Mouse (Mus musculus) stomach, embryonic 16.5 days (tissue): ENCODE measurements around the gene Slc25a26. TPM values are rescaled to one million over a fixed set of nuclear protein-coding genes. Genes with fewer than 3 reads are reported as not detected.

ENCODE experiments used
- ATAC-seq: fragments of 200-750 bp; cut with Nextera tagmentation; 2 replicates; pipeline ENCODE4 v1.8.0; 2017; ENCODE audit warnings: moderate number of reproducible peaks, moderate TSS enrichment; ENCODE audit not compliant: insufficient read depth, low FRiP score
- H3K27ac ChIP-seq: fragments of 300-500 bp; sonication (generic); 2 replicates; pipeline ENCODE4 v1.5.1; 2014; ENCODE audit warnings: low read length
- H3K27me3 ChIP-seq: fragments of 300-500 bp; sonication (generic); 2 replicates; pipeline ENCODE4 v1.6.1; 2014; ENCODE audit warnings: low read length, control low read depth, mixed read lengths; ENCODE audit not compliant: control insufficient read depth, insufficient read depth
- H3K36me3 ChIP-seq: fragments of 300-500 bp; sonication (generic); 2 replicates; pipeline ENCODE4 v1.6.1; 2014; ENCODE audit warnings: low read length; ENCODE audit not compliant: control insufficient read depth, insufficient read depth
- H3K4me1 ChIP-seq: fragments of 300-500 bp; sonication (generic); 2 replicates; pipeline ENCODE4 v1.6.1; 2014; ENCODE audit warnings: low read length, control low read depth, mixed read lengths; ENCODE audit not compliant: control insufficient read depth, insufficient read depth
- H3K4me2 ChIP-seq: fragments of 300-500 bp; sonication (generic); 2 replicates; pipeline ENCODE4 v1.6.1; 2014; ENCODE audit warnings: low read depth, low read length, mixed read lengths
- H3K4me3 ChIP-seq: fragments of 300-500 bp; sonication (generic); replicated peaks from 2 replicates; pipeline ENCODE4 v1.5.1; 2014; ENCODE audit warnings: mild to moderate bottlenecking, low read length
- H3K9ac ChIP-seq: fragments of 300-500 bp; sonication (generic); 2 replicates; pipeline ENCODE4 v1.6.1; 2014; ENCODE audit warnings: low read length
- H3K9me3 ChIP-seq: fragments of 300-500 bp; sonication (generic); replicated peaks from 2 replicates; pipeline ENCODE4 v1.6.1; 2016; ENCODE audit warnings: low read length, control low read depth; ENCODE audit not compliant: control insufficient read depth
- WGBS: fragments of 180-500 bp; shearing (Covaris S2); extraction: QIAGEN DNeasy Blood & Tissue Kit; methylation state at CpG from one replicate; pipeline ENCODE4 v1.1.7; 2014; 5-methylcytosine and 5-hydroxymethylcytosine counted together
- polyA plus RNA-seq: library from polyadenylated mRNA; unstranded; fragments of >200 nt; fragmentation: Nextera tagmentation; extraction: Ambion mirVana; gene quantifications from 2 replicates; pipeline ENCODE4 v1.2.1, GENCODE M21; 2015

Slc25a26 gene
- polyA plus RNA-seq, 1 experiment from 2014 or later: 8.2 TPM

DNA sequence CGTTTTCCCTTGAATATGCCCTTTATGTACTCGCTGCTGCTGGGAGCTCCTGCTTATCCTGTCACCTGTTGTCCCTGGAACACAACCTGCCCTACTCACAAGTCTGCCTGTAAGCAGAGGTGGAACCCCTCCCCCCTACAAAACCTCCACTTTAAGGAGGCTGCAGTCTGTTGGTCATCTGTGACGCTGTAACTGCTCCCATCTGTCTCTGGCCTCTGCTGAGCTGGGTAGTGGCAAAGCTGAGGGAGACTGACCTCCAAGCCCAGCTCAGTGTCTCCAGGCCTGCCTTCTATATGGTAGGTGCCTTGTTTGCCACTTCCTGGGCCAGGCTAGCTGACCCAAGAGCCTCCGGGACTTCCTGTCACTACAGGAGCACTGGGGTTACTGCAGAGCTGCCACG lies 101.7 kb downstream of the Slc25a26 start:
- H3K9ac ChIP-seq: no peak overlapping the region
- ATAC-seq: no peak

DNA sequence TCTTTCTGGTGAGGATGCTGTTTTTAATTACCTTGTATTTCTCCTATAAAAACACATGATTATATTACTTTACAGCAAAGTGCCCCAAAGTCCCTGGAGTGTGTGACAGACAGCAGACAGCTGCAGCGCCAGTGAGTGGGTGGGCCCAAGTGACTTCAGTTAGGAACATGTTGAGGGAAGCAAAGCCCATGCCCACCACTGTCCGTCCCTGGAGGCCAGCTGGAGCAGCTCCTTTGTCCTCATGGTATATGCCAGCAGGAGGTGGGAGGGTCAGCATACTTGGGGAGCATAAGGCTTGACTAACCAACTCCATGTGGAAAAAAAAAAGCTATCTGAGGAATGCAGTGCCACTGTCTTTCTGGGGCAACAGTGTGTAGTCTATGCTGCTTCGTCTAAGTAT lies 103.9 kb downstream of the Slc25a26 start:
- WGBS: 67% methylated on average over 3 of the region's 3 CpGs
- Histone ChIP-seq H3K4me1 (no peaks in the 10 kb centered on the region), H3K4me2 (no peak overlapping the region), H3K36me3 (peaks cover 21% of the 10 kb centered on the region), H3K27me3 (no peaks in the 10 kb centered on the region), H3K9me3 (no peaks in the 10 kb centered on the region), H3K9ac (no peak overlapping the region), H3K27ac (no peak overlapping the region), H3K4me3 (no peak overlapping the region)
- ATAC-seq: no peak

More for the DNA sequence above, 101.7 kb downstream of the Slc25a26 start:
- Histone ChIP-seq H3K36me3 (peaks cover 13% of the 10 kb centered on the region), H3K4me1 (no peaks in the 10 kb centered on the region), H3K9me3 (no peaks in the 10 kb centered on the region), H3K4me3 (no peak overlapping the region), H3K27me3 (no peaks in the 10 kb centered on the region), H3K4me2 (no peak overlapping the region), H3K27ac (no peak overlapping the region)
- WGBS: 70% methylated on average over 5 of the region's 5 CpGs

DNA sequence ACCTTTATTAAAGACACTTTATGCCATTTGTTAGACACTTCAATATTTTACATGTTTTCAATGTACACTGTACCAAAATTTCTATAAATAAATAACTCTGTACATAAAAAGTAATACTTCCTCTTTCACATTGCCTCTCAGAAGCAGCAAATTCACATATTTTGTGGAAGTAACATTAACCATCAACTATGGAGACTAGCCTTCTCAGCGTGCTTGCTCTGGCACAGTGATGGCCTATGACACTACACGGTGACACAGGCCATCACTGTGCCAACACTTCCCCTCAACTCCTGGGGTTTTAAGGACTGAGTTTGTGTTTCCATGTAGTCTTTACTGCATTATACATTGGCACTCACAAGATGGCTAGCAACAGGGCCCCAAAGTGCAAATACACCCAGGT lies 104.4 kb downstream of the Slc25a26 start:
- no peaks in the 10 kb centered on the region for H3K27me3 ChIP-seq
- no peak overlapping the region for H3K4me2 ChIP-seq
- H3K36me3 ChIP-seq: peaks cover 24% of the 10 kb centered on the region
- H3K9me3 ChIP-seq: no peaks in the 10 kb centered on the region
- WGBS: 76% methylated on average over 2 of the region's 2 CpGs
- no peak overlapping the region for H3K4me3 ChIP-seq
- H3K9ac ChIP-seq: no peak overlapping the region
- H3K27ac ChIP-seq: no peak overlapping the region
- ATAC-seq: no peak
- H3K4me1 ChIP-seq: no peaks in the 10 kb centered on the region

DNA sequence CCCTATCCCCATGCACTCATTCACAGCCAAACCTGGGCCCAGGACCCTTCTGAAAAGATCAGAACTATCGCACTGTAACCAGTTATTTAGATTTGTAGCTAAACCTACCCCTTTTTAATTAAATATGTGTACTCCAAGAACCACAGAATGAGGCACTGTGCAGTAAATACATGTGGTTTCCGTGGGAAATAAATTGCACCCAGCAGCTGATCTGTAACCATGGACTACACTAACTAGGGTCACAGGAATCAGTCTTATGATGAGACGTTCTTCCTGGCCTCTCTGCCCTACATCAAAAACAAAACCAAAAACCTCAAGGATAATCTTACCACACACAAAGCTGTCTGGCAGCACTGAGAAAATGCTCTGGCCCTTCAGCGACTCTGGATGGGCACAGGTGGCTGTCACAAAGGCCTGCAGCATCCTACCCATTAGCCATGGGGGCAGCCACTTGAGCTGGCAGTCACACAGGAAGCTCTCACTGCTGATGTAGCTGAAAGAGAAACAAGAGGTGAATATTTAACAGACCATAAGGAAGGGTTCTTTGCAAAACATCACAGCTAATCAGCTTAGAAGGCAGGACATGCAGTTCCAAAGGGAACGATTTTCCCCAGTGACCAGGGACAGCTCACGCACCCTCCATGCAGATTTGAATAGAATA lies 113.2 kb downstream of the Slc25a26 start:
- no peak overlapping the region for H3K9ac ChIP-seq
- H3K27me3 ChIP-seq: no peaks in the 10 kb centered on the region
- peaks cover 35% of the 10 kb centered on the region for H3K36me3 ChIP-seq
- ATAC-seq: no peak
- no peak overlapping the region for H3K27ac ChIP-seq
- no peak overlapping the region for H3K4me2 ChIP-seq
- H3K4me1 ChIP-seq: no peaks in the 10 kb centered on the region
- H3K9me3 ChIP-seq: no peaks in the 10 kb centered on the region
- H3K4me3 ChIP-seq: no peak overlapping the region
- WGBS: 77% methylated on average over 6 of the region's 6 CpGs

DNA sequence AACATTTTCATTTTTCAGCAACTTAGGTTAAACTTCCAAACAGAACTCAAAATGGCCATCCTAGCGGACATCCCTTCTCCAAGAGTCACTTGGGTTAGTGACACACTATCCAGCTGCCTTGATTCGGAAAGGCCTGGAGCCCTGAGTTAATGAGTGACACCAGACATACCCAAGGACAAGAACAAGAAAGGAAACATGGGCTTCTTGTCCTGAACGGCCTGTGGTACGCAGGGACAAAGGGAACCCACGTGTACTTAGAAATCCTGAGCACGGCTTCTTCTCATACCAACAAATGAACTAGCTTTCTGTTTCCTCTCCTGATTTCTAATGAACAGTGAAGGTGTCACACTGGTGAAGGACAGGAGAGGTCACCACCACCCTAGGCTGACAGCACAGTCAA lies 114.2 kb downstream of the Slc25a26 start:
- no peaks in the 10 kb centered on the region for H3K9me3 ChIP-seq
- H3K36me3 ChIP-seq: peaks cover 33% of the 10 kb centered on the region
- no peaks in the 10 kb centered on the region for H3K4me1 ChIP-seq
- no peak for ATAC-seq
- no peak overlapping the region for H3K9ac ChIP-seq
- H3K27ac ChIP-seq: no peak overlapping the region
- no peak overlapping the region for H3K4me2 ChIP-seq
- 91% methylated on average over 6 of the region's 6 CpGs for WGBS
- no peak overlapping the region for H3K4me3 ChIP-seq
- H3K27me3 ChIP-seq: no peaks in the 10 kb centered on the region

DNA sequence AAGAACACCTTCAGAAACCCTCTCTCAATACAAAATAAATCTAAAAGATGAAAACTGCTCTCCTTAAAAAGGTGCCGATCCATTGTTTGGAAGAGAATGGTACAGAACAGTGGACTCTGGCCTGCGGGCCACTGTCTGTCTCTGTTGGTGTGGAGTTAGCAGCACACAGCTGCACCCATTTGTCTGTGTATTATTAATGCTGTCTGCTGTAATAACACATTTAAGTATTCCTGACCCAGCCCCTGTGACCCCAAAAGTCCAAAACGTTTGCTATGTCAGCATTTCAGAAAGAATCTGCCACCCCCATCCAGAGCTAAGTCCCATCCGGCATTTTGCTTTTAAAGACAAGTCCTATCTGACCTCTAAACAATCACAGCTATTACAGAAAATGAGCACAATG lies 115.8 kb downstream of the Slc25a26 start:
- Histone ChIP-seq H3K4me2 (no peak overlapping the region), H3K36me3 (peaks cover 34% of the 10 kb centered on the region), H3K27ac (no peak overlapping the region), H3K9ac (no peak overlapping the region), H3K4me1 (no peaks in the 10 kb centered on the region), H3K27me3 (no peaks in the 10 kb centered on the region), H3K4me3 (no peak overlapping the region), H3K9me3 (no peaks in the 10 kb centered on the region)
- no peak for ATAC-seq
- 57% methylated on average over 4 of the region's 4 CpGs for WGBS

DNA sequence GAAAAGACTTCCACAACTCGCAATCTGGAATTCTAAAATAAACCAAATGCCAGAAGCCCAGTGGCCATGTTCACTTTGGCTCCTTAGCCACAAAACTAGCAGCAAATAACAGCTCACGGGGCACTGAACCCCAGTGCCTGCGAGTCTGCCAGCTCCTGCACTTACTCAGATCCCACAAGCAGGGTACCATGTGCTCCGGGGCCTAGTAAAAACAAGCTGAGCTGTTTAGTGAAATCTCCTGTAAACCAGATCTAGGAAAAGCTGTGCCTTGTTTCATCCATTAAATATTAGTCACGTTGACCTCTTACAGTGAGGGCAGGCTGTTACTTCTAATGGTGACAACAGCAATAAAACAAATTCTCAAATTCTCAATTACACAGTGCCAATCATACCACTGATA lies 118.5 kb downstream of the Slc25a26 start:
- WGBS: 75% methylated on average over 5 of the region's 5 CpGs
- Histone ChIP-seq H3K9me3 (no peaks in the 10 kb centered on the region), H3K4me2 (no peak overlapping the region), H3K9ac (no peak overlapping the region), H3K27ac (no peak overlapping the region), H3K27me3 (no peaks in the 10 kb centered on the region), H3K36me3 (peaks cover 28% of the 10 kb centered on the region), H3K4me1 (no peaks in the 10 kb centered on the region), H3K4me3 (no peak overlapping the region)
- ATAC-seq: no peak

DNA sequence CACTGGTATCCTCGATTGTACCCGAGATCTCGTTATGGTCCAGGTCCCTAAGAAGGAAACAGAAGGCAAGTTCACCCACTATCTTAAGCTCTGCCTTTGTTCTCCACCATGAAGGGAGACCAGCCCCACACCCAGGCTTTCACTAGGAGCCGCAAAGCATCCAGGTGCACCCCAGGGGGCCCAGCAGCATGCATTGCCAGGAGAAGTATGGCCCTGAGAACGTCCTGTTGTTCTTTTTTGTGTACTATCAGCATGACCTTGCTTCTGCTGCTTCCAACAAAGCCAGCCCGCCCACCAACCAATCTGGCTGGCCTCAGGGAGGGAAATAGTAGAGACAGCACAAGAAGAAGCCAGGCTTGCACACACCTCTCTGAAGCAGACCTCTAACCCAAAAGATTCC lies 120.2 kb downstream of the Slc25a26 start:
- no peak overlapping the region for H3K9ac ChIP-seq
- WGBS: 80% methylated on average over 6 of the region's 6 CpGs

DNA sequence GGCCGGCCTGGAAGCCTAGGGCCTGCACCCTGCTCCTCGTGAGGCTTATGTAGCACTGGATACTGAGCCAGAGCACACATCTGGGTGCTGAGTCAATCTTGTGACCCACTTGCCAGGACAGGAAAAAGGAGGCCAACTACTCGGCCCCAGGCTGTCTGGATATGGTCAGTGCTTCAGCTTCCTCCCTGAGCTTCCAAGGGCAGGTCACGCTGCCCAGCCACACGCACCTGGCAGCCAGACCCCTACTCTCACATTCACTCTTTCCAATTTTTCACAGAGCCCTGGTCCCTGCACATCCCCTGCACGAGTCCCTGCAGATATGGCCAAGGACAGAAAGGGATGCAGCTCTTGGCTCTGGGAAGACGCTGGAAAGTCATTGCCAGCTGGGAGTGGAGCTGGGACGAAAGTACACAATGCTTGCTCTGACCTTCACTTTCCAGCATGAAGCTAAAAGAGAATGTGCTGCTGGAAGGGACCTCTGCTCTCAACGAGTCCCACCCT lies 120.7 kb downstream of the Slc25a26 start:
- H3K27me3 ChIP-seq: no peaks in the 10 kb centered on the region
- no peak for ATAC-seq
- H3K27ac ChIP-seq: no peak overlapping the region
- no peaks in the 10 kb centered on the region; the same call in 1 of the 2 replicates for H3K4me1 ChIP-seq
- H3K9me3 ChIP-seq: no peaks in the 10 kb centered on the region
- no peak overlapping the region for H3K4me2 ChIP-seq
- H3K9ac ChIP-seq: no peak overlapping the region
- no peak overlapping the region for H3K4me3 ChIP-seq
- H3K36me3 ChIP-seq: peaks cover 33% of the 10 kb centered on the region; the same call in 1 of the 2 replicates
- WGBS: 77% methylated on average over 9 of the region's 9 CpGs

More for the DNA sequence above, 120.2 kb downstream of the Slc25a26 start:
- ATAC-seq: no peak
- no peak overlapping the region for H3K4me2 ChIP-seq
- no peak overlapping the region for H3K27ac ChIP-seq
- H3K27me3 ChIP-seq: no peaks in the 10 kb centered on the region
- no peaks in the 10 kb centered on the region for H3K9me3 ChIP-seq
- no peak overlapping the region for H3K4me3 ChIP-seq
- peaks cover 38% of the 10 kb centered on the region; the same call in 1 of the 2 replicates for H3K36me3 ChIP-seq
- no peaks in the 10 kb centered on the region for H3K4me1 ChIP-seq
